Mouse (Mus musculus) heart, adult 10 weeks (tissue): ENCODE measurements around the gene Tm9sf2. TPM values are rescaled to one million over a fixed set of nuclear protein-coding genes. Genes with fewer than 3 reads are reported as not detected.

Source experiments
- polyA plus RNA-seq: library from polyadenylated mRNA; stranded (reverse); fragments of 350-450 nt; fragmentation: Illumina TruSeq; extraction: RNeasy Lipid Tissue Mini Kit (QIAGEN cat#74804); gene quantifications from one replicate; pipeline ENCODE4 v1.2.3, GENCODE M21; 2014; ENCODE audit warnings: low read depth, low replicate concordance

Gene Tm9sf2
- 125 TPM for polyA plus RNA-seq

DNA sequence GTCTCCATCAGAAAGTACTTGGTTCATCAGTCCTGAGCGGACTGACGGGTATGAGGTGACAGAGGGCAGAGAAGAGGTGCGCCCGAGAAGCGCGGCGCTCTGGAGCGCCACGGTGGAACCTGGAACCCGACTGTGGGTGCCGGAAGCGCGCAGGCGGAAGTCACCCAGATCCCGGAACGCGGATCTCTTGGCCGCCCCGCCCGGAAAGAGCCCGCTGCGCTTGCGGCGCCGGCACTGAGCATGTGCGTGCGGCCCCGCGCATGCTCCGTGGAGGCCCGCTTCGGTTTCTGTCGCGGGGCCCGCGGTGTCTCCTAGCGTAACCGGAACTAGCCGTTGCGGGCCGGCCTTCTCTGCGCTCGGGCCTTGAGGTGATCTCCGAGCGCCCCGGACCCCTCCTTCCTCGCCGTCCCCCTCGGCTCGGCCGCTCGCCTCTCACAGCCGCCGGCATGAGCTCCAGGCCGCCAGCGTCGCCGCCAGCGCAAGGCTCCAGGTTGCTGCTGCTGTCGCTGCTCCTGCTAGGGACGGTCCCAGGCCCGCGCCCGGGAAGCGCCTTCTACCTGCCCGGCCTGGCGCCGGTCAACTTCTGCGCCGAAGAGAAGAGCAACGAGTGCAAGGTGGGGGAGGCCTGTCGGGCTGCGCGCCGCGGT, at the start of gene Tm9sf2:
Gene Tm9sf2 (plus strand): TSS at position 217 of the 647 bp plus-strand sequence.

DNA sequence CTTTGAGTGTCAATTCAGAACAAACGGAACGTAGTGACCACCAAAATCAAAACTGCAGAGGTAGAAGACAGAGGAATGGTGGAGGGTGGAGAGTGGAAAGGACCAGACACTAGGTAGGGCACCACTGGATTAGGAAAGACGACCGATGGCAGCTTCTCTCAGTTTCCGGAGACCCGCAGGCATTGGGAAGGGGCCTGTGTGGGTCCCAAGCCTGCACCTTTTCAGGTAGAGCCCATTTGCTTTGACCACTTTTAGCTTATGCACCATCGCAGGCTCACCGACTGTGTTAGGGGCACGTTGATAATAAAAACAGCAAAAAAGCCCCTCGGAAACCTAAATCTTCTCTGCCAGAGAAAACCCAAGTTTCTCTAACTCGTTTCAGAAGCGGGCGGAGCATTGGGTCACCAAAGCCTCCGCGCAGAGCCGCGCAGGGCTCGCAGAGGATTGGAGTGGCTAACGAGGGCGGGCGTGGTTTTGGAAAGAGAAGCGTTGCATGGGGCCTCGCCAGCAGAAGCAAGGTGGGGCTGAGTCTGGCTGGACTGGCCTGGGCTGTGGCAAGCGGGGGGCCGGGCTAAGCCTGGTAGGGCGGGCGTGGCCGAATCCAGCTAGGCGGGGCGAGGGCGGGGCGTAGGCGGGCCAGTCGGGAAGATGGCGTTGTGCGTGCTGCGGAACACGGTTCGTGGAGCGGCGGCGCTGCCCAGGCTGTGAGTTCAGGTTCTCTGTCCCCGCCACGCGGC, 74.4 kb downstream of the Tm9sf2 start, which contains the start of gene Clybl:
Gene Clybl (plus strand): TSS at position 627 of the 737 bp plus-strand sequence.

Other genes with a start within 250 kb of the Tm9sf2 start
- 32.0 TPM for gene Ubac2, start 228.4 kb upstream of the Tm9sf2 start, polyA plus RNA-seq
- 0.42 TPM for gene Gpr18, start 191.3 kb upstream of the Tm9sf2 start, polyA plus RNA-seq
- gene Gpr183, start 141.8 kb upstream of the Tm9sf2 start, polyA plus RNA-seq = 0.58 TPM
- not detected for gene Timm8a2, start 72.4 kb upstream of the Tm9sf2 start, polyA plus RNA-seq
- 129 TPM for gene Clybl, start 74.7 kb downstream of the Tm9sf2 start, polyA plus RNA-seq